Mouse (Mus musculus): ENCODE measurements at regions not wholly inside any gene's neighbourhood (a gene's known extent, or its start where the extent isn't known, plus 50 kb on each side); places are given as distances from the start of the nearest gene placed in this dataset.
"Not testable (repeated sequence)": the region's sequence is repeated elsewhere in the genome, so short reads cannot be mapped to it uniquely, and the experiment has no call there.

DNA sequence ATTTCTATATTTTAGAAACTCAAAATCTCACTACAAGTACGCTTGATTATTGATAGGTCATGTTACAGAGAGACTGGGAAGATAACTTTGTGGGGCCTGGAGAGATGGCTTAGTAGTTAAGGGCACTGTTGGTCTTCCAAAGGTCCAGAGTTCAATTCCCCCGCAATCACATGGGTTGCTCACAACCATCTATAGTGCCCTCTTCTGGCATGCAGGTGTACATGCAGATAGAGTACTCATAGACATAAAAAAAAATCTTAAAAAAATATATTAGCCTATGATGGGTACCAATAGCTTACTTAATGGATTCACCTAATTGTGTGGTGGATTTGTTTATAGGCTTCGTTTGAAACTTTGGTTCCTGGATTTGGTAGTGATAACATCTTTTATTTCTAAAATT lies 654.2 kb upstream of the Marcks start:
- Histone ChIP-seq H3K27me3 (no peaks in the 10 kb centered on the region), H3K9ac (no peak overlapping the region), H3K27ac (replicated peaks) (no peak overlapping the region), H3K4me1 (no peaks in the 10 kb centered on the region), H3K36me3 (no peaks in the 10 kb centered on the region), H3K9me3 (replicated peaks) (no peaks in the 10 kb centered on the region), H3K4me2 (replicated peaks) (no peak overlapping the region), H3K4me3 (replicated peaks) (no peak overlapping the region)
- 83% methylated on average over 3 of the region's 3 CpGs for WGBS
- ATAC-seq (ENCODE audit: insufficient number of reproducible peaks, low FRiP score, low TSS enrichment, low read depth) = no peak

DNA sequence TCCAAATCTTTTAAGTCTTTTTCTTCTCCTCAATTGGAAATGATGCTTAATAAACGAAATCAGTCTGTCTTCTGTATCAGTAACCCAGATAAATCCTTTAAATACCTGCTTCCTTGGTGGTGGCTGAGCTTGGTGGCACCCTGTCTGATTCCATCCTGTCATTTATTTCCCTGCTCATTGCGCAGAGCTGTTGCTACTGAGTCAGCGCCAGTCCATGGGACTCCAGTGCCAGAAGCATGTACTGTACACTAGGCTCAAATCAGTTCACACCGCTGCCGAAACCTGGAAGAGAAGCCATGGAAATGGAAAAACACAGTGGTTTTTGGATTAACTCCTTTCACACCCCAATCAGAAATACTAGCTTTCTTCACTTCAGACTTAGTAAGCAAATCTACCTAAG lies 649.3 kb upstream of the Marcks start:
- H3K27ac ChIP-seq (replicated peaks) = no peak overlapping the region
- H3K4me1 ChIP-seq = no peaks in the 10 kb centered on the region
- H3K36me3 ChIP-seq = no peaks in the 10 kb centered on the region
- no peak for ATAC-seq (ENCODE audit: insufficient number of reproducible peaks, low FRiP score, low TSS enrichment, low read depth)
- H3K27me3 ChIP-seq = no peaks in the 10 kb centered on the region
- H3K9ac ChIP-seq = no peak overlapping the region
- no peak overlapping the region for H3K4me2 ChIP-seq (replicated peaks)
- no peaks in the 10 kb centered on the region for H3K9me3 ChIP-seq (replicated peaks)
- 81% methylated on average over 5 of the region's 5 CpGs for WGBS
- no peak overlapping the region for H3K4me3 ChIP-seq (replicated peaks)

DNA sequence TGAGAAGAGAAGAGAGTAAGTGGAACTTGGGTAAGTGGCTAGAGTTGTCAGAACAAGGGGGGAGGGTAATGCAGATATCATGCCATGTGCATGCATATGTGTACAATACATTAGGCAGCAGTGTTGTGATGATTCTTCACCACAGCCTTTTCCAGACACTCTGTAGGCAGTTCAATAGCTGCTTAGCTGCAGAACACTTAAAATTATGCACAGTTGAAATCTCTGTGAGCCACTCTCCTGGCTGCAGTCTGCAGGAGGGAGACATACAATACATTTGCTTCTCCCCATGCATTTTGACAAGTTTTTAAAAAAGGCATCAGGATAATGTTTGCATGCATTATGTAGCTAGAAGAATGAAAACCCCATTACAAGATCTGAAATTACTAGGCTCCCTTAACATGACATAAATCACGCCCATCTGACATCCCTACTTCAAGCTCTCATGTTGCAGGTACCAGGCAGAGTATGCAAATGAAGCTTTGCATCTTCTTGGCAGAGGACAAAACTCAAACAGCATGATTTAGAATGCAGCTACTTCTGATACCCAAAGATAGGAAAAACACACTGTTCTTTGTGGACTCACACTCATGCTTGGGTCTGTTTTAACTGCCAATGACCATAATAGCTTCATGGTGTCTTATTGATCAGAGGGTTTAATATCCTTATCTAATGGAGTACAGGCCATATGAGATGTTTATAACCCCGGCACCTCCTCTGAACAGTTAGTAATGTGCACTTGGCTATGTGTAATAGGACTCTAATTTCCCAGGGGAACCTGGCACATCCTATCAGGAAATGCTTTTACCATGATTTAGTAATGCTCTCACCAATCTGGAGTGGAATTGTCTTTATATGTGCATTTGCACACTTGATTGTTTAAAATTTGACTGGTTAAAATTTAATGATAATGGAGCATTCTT lies 640.9 kb upstream of the Marcks start:
- H3K9me3 ChIP-seq (replicated peaks) = no peaks in the 10 kb centered on the region
- WGBS = 36% methylated on average over 2 of the region's 2 CpGs

DNA sequence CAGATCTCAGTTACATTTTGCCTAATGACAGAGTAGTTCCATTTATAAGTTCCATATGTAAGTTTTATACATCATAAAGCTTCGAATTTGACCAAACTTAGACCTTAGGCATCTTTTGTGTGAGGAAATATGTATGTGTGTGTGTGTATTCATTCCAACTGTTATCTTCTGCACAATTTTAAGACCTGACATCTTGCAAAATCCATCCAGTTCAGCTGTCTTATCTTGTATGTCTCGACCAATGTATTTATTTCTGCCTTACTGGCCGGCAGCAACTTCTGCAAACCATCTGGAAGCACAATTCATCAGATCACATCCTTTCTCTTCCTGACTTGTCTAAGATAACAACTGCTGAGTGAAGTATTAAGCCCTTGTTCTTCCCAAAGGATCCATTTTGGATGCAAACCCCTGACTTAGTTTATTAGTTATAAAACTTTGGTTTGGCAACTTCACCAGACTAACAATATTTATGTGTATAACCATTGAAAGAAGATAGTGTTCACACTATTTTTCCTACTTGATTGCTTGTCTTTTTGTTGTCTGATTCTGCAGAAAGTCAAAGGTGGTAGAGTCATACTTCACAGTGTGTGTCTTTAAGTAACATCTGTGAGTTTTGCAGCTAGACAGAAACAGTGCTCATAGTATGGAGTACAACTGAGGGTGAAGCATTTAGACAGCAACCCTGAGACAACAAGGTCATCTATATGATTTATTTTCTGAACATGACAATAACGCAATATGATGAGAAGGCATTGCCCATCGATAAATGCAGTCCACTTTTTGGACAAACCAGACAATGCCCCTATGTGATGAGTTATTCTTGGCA lies 622.0 kb upstream of the Marcks start:
- H3K27me3 ChIP-seq = no peaks in the 10 kb centered on the region
- H3K9ac ChIP-seq = no peak overlapping the region
- no peak overlapping the region for H3K4me2 ChIP-seq (replicated peaks)
- no peak for ATAC-seq (ENCODE audit: insufficient number of reproducible peaks, low FRiP score, low TSS enrichment, low read depth)
- 56% methylated on average over 5 of the region's 5 CpGs for WGBS
- no peak overlapping the region for H3K27ac ChIP-seq (replicated peaks)
- H3K4me1 ChIP-seq = no peaks in the 10 kb centered on the region
- H3K36me3 ChIP-seq = no peaks in the 10 kb centered on the region
- H3K4me3 ChIP-seq (replicated peaks) = no peak overlapping the region
- no peaks in the 10 kb centered on the region for H3K9me3 ChIP-seq (replicated peaks)

More for the DNA sequence above, 640.9 kb upstream of the Marcks start:
- Histone ChIP-seq H3K9ac (no peak overlapping the region), H3K4me3 (replicated peaks) (no peak overlapping the region), H3K36me3 (no peaks in the 10 kb centered on the region), H3K4me2 (replicated peaks) (no peak overlapping the region), H3K4me1 (no peaks in the 10 kb centered on the region), H3K27me3 (no peaks in the 10 kb centered on the region), H3K27ac (replicated peaks) (no peak overlapping the region)
- ATAC-seq (ENCODE audit: insufficient number of reproducible peaks, low FRiP score, low TSS enrichment, low read depth) = no peak

DNA sequence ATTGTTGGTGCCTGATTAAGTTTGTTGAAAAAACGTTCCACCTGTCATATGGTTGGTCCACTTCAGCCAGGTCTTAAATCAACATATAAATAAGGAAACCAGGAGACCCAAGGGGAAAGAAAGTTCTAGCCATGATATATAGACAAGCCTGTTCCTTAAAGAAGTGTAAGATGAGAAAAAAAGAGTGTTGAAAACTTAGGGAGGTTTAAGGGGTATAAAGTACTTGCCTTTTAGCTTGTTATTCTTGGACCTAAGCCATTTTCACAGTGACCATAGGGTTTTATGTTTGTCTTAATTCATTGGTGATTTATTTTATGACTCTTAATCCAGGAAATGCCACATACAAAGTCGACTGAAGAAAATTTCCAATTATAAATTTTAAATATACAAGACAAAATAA lies 602.9 kb upstream of the Marcks start:
- H3K9ac ChIP-seq = no peak overlapping the region
- no peaks in the 10 kb centered on the region for H3K27me3 ChIP-seq
- H3K9me3 ChIP-seq (replicated peaks) = no peaks in the 10 kb centered on the region
- no peak overlapping the region for H3K4me2 ChIP-seq (replicated peaks)
- H3K27ac ChIP-seq (replicated peaks) = no peak overlapping the region
- WGBS = 44% methylated on average over 2 of the region's 2 CpGs
- no peaks in the 10 kb centered on the region for H3K36me3 ChIP-seq
- no peak overlapping the region for H3K4me3 ChIP-seq (replicated peaks)
- H3K4me1 ChIP-seq = no peaks in the 10 kb centered on the region
- no peak for ATAC-seq (ENCODE audit: insufficient number of reproducible peaks, low FRiP score, low TSS enrichment, low read depth)

DNA sequence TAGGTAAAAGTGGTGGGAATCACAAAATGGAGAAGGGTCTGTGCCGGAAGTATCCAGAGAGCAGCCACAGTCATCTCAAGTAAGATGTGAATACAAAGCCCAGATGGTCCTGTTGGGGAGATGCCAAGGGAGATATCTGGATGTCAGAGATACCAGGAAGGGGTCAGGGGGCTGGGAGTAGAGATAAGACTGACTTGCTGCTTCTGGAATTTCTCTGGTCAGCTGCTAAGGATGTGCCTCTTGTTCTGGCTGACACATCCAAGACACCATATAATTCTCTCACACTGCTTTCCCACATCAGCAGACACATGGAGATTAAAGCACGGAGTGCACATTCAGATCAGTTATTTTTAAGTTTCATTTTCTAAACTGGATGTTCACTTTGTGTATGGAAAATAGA lies 600.3 kb upstream of the Marcks start:
- Histone ChIP-seq H3K9ac (no peak overlapping the region), H3K4me2 (replicated peaks) (no peak overlapping the region), H3K4me3 (replicated peaks) (no peak overlapping the region), H3K4me1 (no peaks in the 10 kb centered on the region), H3K36me3 (no peaks in the 10 kb centered on the region), H3K9me3 (replicated peaks) (no peaks in the 10 kb centered on the region), H3K27ac (replicated peaks) (no peak overlapping the region), H3K27me3 (no peaks in the 10 kb centered on the region)
- 80% methylated on average over 2 of the region's 2 CpGs for WGBS
- no peak for ATAC-seq (ENCODE audit: insufficient number of reproducible peaks, low FRiP score, low TSS enrichment, low read depth)

DNA sequence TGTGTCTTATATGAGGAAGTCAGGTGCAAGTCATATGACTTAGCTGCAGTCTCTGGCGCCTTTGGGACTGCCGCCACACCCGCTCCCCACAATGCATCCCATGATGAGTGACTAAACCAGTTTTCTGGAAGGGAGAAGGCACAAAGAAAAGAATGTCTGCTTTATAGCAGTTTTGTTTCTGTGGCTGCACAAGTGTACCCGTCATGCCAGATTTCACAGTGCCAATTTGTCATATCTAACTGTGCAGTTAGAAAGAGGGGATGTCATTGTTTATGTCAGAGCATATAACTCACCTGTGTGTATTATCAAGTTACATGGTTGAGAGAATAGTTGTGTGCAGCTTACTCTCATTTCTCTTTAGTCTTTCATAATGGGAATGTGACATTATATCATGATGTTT lies 586.9 kb upstream of the Marcks start:
- no peaks in the 10 kb centered on the region for H3K4me1 ChIP-seq
- no peaks in the 10 kb centered on the region for H3K36me3 ChIP-seq
- no peak overlapping the region for H3K4me2 ChIP-seq (replicated peaks)
- no peak overlapping the region for H3K4me3 ChIP-seq (replicated peaks)
- H3K9ac ChIP-seq = no peak overlapping the region
- WGBS = 65% methylated on average over 4 of the region's 4 CpGs
- H3K9me3 ChIP-seq (replicated peaks) = no peaks in the 10 kb centered on the region
- H3K27me3 ChIP-seq = no peaks in the 10 kb centered on the region
- H3K27ac ChIP-seq (replicated peaks) = no peak overlapping the region
- ATAC-seq (ENCODE audit: insufficient number of reproducible peaks, low FRiP score, low TSS enrichment, low read depth) = no peak

DNA sequence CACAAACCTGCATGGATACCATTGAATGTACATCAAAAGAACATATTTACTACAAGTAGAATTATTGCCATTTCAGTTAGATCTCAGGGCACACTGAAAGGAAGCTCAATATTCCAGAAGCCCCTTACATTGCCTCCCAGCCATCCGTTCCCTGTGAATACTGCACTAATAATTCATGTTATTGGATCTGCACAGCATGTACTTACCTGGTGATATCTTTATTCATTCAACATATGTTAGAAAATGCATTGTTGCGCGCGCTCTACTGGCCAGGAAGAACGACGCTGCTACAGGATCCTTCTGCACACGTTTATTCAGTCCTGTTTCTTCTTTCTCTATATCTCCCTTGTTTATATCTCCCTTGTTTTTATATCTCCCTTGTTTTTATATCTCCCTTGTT lies 586.3 kb upstream of the Marcks start:
- not testable (repeated sequence) for H3K27ac ChIP-seq (replicated peaks); H3K4me1 ChIP-seq; H3K4me3 ChIP-seq (replicated peaks); H3K27me3 ChIP-seq; ATAC-seq (ENCODE audit: insufficient number of reproducible peaks, low FRiP score, low TSS enrichment, low read depth); H3K4me2 ChIP-seq (replicated peaks); H3K9ac ChIP-seq; H3K36me3 ChIP-seq; H3K9me3 ChIP-seq (replicated peaks)
- WGBS = 81% methylated on average over 7 of the region's 7 CpGs

DNA sequence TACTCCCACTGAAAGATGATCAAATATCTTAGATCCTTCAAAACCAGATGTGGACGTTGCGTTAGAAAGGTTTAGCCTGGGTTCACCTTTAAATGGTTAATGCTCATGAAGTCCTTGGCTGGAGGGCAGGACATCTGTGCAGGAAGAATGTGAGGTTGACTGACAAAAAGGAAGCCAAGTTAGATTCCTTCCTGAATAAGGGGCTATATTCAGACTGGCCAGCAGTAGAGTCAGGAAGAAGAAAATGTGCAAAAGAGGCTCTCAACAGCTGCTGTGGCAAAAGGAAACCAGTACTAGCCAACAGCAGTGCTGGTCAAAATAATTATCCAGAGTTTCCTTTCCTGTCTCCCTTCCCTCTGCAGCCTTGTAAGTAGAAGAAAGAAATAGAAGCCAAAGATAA lies 582.0 kb upstream of the Marcks start:
- H3K9me3 ChIP-seq (replicated peaks) = no peaks in the 10 kb centered on the region
- no peak overlapping the region for H3K4me2 ChIP-seq (replicated peaks)
- 52% methylated on average over 2 of the region's 2 CpGs for WGBS
- H3K27me3 ChIP-seq = no peaks in the 10 kb centered on the region
- H3K9ac ChIP-seq = no peak overlapping the region
- H3K27ac ChIP-seq (replicated peaks) = no peak overlapping the region
- peaks cover 5% of the 10 kb centered on the region; the same call in 1 of the 2 replicates for H3K4me1 ChIP-seq
- H3K36me3 ChIP-seq = no peaks in the 10 kb centered on the region
- no peak overlapping the region for H3K4me3 ChIP-seq (replicated peaks)
- ATAC-seq (ENCODE audit: insufficient number of reproducible peaks, low FRiP score, low TSS enrichment, low read depth) = no peak

DNA sequence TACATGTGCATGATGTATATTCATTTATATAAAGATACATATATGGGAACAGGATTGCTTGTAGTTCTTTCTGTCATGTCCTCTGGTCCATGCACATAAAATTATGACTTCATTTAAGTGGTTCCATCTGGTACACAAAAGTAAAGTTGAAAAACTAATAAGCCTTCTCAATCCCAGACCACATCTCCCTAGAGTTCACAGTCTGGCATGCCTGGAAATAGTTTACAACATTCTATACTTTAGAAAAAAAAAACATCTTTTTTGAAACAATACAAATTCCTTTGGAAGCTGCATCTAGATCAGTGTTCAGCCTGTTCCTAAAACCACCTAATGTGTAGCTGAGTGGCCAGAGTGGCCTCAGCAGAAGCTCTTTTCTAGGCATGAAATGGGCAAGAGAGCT lies 578.2 kb upstream of the Marcks start:
- Histone ChIP-seq H3K4me1 (peaks cover 5% of the 10 kb centered on the region; the same call in 1 of the 2 replicates), H3K4me3 (replicated peaks) (no peak overlapping the region), H3K27me3 (no peaks in the 10 kb centered on the region), H3K36me3 (no peaks in the 10 kb centered on the region), H3K4me2 (replicated peaks) (no peak overlapping the region), H3K9ac (no peak overlapping the region), H3K27ac (replicated peaks) (peak overlapping the region; percentile 73), H3K9me3 (replicated peaks) (no peaks in the 10 kb centered on the region)
- no peak for ATAC-seq (ENCODE audit: insufficient number of reproducible peaks, low FRiP score, low TSS enrichment, low read depth)

DNA sequence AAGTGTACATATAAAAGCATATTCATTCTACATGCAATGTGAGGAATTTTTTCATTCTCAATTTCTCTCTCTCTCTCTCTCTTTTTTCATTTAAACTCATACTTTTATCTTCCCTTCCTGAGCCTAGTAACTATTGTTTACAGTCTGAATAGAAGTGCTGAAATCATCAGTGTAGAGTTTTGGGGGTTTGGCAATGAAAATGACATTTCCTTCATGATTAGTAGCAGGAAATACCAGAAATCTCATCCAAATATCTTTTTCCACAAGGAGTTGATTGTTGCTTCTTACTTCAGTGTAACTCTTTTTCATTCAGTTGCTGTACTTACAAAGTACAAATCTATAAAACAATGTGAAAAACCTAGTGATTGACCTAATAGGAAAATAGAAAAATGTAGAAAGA lies 572.7 kb upstream of the Marcks start:
- ATAC-seq (ENCODE audit: insufficient number of reproducible peaks, low FRiP score, low TSS enrichment, low read depth) = no peak
- no peak overlapping the region for H3K9ac ChIP-seq
- no peaks in the 10 kb centered on the region for H3K9me3 ChIP-seq (replicated peaks)

More for the DNA sequence above, 572.7 kb upstream of the Marcks start:
- Histone ChIP-seq H3K27me3 (no peaks in the 10 kb centered on the region), H3K4me3 (replicated peaks) (no peak overlapping the region), H3K27ac (replicated peaks) (no peak overlapping the region), H3K4me2 (replicated peaks) (no peak overlapping the region), H3K36me3 (no peaks in the 10 kb centered on the region), H3K4me1 (no peaks in the 10 kb centered on the region)
